Mouse (Mus musculus) right cerebral cortex, postnatal 4 days (tissue): ENCODE measurements around the gene Gcgr.
"Not testable (repeated sequence)": the region's sequence is repeated elsewhere in the genome, so short reads cannot be mapped to it uniquely, and the experiment has no call there.

Experiments used
- DNase-seq: peaks from one replicate; pipeline ENCODE4 v3.0.0-alpha.2; 2022

Gcgr gene

DNA sequence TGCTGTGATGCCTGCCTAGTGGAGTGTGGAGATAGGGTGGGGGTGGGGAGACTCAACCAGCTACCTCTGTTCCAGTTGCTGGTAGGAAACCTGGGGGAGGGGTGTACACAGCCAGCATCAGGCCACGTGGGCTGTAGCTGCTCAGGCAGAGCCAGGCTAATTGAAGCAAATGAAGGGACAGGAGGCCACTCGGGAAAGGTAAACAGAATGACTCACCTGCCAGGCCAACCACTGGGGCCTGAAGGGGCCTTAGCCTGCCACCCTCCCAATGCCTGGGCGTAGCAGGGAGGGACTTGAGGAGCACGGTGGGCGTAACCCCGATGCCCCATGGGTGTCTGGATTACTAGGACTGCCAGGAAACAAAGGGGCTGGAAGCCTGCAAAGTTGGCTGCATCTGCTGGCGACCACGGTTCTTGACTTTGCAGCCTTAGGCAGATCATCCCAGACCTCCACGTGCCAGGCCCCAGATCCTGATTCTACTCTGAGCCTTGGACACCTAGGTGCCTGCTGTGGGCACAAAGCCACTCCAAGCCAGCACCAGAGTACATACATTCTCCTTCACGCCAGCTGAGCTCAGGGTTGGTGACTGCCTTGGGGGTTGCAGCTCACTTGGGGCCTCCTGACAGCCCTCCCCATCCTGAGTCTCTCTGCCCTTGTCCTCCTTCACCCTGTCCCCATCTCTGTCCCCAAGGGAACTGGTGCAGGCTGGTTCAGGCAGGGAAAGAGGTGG is 9.0 kb downstream of the Gcgr start:
- no peak for DNase-seq

DNA sequence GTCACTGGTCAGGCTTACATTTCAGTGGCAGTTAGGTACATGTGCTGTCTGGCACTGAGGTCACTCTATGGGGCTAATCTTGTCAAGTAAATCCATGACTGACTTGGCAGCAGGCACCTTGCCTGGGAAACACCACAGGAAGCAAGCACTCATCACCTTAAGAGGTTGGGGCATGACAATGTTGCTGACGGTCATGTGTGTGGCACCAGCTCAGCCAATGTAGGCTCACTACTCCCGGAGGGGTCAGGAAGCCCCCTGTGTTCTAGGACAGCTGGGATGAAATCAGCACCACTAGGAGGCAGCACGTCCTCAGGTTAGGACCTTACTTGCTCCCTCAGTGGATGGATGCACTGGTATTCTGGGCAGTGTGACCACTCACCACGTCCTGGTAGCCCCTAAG is 11.4 kb downstream of the Gcgr start:
- no peak for DNase-seq

DNA sequence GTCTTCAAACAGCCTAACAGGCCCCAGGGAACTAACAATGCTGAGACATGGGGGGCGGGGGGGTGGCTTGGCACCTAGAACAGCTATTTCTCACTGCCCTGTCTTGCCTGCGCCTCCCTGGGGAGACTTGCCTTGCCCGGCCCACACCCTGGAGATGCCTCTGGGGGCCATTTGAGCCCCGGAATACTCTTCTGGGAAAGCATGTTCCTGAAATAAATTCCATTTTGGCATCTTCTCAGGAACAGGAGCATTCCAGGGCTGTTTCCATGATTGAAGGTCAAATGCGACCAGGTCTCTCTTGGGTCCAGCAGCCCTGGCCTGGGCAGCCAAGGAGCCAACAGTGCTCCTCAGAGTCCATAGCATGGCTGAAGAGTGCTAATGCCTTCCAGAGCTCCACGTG is 11.9 kb downstream of the Gcgr start:
- DNase-seq = no peak

DNA sequence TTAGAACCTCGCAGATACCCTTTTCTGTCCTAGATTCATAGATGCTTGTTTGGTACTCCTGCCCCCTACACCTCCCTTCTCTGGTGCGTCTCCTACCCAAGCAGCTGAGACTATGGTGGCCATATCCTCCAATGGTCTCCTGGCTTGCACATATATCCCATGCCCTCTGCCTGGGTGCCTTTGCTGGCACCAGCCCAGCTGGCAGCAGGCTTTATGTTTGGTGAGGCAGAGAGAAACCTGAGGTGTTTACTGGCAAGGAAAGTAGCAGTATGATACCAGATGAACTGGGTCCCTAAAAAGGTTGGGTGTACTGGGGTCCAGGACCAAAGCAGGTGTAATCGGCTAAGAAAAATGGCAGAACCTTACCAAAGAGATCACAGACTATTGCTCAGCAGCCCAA is 15.5 kb downstream of the Gcgr start:
- no peak for DNase-seq

DNA sequence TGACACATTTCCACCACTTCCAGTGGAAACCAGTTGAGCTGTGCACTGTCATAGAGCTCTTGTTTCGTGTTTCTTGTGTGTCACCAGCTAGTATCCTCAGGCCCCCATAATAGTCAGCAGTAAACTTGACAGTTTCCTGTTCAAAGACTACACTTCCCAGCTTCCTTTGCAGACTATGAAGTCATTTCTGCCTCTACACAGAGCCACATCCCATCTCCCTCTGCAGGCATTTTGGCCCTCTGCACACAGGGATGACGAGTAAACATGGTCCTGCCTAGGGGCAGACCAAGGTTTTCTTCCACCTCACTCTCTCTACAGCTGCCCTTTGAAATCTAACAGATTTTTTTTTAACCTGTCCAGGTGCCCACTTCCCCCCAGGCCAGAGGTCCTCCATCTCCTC is 17.0 kb downstream of the Gcgr start:
- no peak for DNase-seq

DNA sequence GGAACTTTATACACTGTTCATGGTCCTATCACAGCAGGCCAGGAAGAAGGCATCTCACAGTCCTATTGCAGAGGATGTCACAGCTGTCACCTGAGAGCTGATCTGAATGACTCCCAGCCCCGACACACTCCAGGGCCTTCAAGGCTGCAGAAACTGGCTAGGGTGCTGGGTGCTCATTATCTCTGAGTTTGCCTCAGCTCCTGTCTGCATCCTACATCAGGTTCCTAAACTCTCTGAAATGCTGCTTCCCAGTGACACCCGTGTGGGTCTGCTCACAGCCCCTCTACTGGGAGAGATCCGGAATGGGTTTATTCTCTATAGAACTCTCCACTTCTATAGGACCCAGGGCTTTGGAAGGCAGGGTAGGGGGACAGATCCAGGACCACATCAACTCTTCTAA is 17.7 kb downstream of the Gcgr start:
- DNase-seq = no peak

DNA sequence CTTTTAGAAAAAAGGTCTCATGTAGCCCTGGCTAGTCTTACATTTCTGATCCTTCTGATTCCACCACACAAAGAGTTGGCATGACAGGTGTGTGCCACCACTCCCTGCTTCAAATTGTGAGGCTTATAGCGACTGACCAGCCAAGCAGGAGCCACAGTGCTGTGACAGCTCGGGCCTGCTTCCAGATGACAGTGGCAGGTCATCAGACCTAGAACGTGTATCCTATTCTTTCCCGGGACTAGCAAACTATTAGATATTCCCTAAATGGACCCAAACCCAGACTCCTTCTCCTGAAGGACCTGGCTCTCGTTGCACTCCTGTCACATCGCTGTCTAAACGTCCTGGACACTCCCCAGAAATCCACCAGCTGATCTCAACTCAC is 18.3 kb downstream of the Gcgr start:
- DNase-seq = no peak

DNA sequence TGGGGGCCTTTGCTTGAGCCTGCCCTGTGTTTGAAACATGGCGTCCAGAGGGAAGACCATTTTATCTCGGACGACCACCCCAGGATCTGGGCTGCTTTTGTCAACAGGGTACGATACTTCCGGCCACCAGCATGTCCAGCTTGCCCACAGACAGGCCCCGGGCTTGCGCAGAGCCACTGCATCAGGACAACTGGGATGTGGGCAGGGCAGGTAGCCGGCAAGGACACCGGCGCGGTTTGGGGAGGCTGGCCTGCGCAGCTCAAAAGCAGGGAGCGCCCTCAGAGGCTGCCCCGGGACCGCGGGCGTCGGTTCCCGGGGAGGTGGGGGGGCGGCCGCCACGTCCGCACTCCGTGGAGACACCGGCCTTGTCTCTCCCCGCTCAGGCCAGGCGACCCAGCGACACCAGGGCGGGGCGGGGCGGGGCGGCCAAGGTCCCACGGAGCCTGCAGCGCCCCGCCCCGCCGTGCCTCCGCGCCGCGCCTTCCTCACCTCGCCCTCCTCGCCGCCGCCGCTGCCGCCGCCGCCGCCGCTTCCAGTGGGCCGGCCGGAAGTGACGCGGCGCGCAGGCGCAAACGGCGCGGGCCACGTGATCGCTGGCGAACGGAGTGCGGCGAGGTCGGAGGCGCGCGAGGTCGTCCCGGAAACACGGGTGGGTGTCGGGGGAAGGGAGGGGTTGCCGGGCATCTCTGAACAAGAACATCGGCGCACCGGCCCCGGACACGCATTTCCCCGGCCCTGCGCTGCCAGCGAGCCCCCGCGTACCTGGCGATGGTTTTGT is 18.9 kb downstream of the Gcgr start, which contains the start of gene Mcrip1:
Gene Mcrip1, minus strand, starts transcription at position 560 of the 778 bp plus-strand sequence.
- DNase-seq = peak; percentile 93

DNA sequence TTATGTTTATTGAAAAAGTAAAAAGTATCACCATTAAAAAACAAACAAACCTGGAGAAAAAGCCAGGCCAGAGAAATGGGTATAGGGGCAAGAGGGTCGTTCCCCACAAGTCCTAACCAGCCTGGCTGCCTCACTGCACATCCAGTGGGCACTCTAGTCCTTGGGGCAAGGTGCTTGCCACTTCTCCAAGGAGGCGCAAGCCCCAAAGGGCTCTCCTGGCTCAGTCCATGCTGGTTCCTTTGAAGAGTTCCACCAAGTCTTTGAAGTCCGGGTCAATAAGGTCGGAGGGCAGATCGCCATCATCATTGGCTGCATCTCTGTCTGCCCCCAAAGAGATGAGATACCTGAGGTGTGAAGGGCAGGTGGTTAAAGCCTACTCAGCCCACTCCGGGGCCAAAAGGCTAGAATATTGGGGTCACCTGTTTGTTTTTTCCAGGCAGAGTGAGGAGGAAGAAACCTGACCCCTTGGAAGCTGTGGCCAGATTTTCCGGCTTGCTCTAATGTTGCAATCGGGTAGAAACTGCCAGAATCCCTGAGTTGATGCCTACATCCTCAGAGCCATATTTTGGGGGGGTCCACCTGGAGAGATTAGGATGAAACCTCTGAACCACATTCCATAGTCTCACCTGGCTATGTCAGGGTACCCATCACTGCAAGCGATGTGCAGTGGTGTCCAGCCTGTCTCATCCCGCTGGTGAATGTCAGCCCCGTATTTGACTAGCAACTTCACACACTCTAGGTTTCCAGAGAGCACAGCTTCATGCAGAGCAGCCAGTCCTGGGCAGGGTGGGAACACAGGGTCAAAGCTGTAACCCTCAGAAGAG is 19.7 kb downstream of the Gcgr start:
- DNase-seq = no peak

DNA sequence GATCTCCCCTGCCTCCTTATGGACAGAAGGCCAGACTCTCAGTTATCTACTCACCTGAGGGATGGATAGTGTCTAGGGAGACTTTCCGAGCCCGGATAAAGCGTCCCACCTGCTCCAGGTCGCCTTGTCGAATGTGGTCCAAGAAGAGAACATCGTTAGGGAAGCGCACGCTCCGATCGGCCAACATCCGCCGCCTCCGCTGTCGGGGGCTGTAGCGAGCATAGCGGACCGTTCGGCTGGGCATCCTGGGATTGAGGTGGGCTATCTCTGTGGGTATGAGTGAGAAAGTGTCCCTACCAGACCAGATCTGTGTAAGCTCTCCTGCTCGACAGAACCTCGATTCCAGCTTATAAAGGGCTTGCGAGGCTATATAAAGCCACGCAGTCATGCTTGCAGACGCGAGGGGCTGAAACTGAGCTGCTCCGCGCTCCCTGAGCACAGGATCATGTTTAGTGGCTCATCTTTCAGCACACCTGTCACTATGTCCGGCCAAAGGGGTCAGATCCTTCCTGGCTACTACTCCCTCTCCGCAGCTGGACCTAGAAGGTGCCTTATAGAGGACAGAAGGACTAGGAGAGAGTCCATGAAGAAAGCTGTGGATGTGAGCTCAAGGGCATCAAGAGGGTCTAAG is 20.4 kb downstream of the Gcgr start, which contains the start of gene Ppp1r27:
Gene Ppp1r27, minus strand, starts transcription at position 323 of the 631 bp plus-strand sequence.
- DNase-seq = no peak

DNA sequence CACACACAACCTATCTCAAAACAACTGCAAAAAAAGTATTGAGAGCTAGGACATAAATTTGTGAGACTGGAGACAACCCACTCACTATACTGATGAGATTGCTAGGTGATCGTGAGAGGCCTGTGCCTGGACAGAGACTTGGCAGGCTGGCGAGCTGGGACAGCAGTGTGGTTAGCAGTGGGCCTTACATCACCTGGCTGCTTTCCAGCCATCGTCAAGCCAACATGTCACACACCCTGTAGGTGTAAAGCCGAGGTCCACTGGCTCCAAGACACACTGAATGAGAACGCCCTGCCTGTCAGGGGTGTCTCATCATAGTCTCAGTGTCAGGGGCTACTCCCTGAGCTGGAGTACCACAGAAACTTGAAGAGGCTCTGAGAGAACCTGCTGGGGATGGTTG is 22.2 kb downstream of the Gcgr start:
- no peak for DNase-seq

DNA sequence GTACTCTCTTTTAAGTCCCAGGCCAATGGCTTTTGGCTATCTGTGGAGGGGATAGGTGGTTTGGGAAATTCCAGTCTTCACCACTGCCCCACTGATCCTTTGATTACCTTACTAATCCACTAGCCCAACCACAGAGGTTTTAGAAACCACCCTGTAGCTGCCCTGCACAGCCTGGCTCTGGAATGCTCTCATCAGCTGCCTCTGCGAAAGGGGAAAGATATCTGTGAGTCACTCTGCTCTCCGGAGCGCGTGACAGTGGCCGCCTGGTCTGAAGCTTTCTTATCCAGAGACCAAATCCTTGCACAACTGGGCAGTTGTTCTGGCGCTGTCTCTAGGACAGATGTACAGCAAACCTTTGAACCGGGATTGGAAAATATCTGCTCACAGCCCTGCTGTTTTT is 24.3 kb downstream of the Gcgr start:
- no peak for DNase-seq

DNA sequence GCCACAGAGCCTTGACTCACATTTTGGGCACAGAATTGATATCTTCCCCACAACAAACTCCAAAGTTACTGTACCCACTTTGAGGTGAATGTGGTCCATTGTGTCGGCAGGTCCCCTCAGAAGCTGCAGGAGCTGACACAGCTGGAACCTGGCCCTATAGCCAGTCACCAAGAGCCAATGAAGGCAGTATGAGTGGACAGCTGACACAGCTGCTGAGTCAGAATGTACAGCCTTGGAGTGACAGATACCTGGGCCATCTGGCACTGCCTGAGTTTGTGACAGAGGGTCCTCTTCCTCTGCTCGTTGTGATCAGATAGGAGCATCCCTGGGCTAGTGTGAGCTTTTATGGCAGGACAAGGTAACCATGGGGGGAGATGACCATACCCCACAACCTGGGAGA is 24.8 kb downstream of the Gcgr start:
- DNase-seq = no peak

DNA sequence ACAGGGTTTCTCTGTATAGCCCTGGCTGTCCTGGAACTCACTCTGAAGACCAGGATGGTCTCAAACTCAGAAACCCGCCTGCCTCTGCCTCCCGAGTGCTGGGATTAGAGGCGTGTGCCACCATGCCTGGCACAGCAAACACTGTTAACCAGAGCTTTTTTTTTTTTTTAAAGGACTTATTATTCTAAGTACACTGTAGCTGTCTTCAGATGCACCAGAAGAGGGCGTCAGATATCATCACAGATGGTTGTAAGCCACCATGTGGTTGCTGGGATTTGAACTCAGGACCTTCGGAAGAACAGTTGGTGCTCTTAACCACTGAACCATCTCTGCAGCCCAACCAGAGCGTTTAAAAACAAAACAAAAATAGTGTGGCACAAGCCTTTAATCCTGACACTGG is 28.3 kb downstream of the Gcgr start:
- DNase-seq = not testable (repeated sequence)

DNA sequence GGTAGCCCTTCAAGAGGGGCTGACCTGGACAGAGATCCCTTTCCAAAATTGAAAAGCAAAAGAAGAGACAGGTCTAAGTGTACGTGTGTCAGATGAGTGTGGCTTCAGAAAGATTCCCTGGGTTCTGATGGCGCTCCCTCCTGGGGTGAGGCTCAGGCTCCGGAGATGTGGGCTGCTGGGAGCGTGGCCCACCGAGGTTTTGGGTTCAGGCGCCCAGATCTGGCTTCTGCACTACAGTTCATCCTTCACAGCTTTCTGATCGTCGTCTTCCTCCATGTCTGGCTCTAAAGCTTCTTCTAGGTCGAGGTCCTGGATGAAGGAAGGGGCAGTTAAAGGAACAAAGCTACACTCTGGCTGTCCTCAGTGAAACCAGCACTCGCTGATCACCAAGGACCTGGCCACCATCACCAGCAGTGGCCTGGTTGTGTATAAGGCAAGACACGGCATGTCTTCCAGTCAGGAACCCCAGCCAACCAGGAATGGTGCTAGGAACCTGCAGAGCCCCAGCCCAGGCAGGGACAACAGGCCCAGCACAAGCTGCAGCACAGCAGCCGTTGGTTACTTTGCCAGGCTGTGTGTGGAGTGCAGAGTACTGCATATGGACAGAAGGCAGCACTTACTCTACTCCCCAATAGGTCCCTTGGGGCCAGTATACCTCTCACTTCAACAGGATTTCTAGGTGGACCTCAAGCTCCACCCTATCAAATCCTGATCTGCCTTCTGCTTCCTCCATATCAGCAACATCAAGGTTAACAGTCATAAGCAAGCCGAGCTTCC is 30.6 kb downstream of the Gcgr start:
- no peak for DNase-seq

DNA sequence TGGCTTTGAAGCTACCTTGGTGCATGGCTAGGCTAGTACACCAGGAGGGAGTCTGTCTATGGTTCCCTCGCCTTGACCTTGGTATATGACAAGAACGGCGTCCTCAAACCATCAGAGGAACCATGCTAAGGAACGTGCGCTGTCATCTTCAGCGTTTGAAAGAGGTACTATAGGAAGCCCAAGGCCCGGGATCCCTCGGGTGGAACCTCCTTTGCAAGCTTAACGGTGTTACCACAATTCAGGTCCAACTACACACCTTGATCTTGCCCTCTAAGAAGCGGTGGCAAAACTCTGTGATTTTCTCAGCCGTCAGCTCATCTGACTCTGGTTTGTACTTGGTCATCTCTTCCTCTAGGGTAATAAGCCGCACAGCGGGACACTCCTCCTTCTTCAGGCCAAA is 32.5 kb downstream of the Gcgr start:
- no peak for DNase-seq

DNA sequence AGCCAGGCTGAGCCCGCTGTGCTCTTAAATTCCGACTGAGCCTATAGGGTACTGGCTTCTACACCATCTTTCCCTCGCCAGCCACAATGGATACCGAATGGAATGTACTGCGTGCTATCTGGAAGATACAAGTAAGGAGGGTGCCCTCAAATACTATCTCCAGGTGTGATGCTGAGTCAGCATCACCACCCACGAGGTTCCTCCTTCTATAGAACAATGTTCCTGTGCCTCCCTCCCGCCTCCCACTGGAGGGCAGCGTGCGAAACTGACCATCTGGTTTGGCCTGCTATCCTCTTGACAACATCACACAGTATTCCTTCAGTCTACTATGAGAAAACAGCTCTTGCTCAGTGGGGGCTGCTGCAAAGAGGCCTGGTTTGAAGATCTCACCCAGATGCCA is 34.6 kb downstream of the Gcgr start:
- no peak for DNase-seq

DNA sequence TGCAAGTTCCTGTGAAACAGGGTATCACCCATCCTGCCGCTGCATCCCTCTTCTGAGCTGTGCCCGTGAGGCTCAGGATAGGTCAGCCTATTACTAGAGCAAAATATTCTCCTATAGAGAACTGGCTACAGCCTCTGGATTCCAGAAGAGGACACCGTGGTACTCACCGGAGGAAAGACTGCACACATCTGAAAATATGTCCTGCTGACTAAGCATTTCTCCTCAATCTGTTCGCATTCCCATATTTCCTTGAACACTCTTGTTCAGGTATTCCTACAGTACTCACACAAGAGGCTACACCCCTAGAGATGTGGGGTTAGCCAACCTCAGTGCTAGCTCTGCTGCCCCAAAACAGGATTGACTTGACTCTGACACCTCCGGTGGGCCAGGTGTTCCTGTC is 37.8 kb downstream of the Gcgr start:
- no peak for DNase-seq

DNA sequence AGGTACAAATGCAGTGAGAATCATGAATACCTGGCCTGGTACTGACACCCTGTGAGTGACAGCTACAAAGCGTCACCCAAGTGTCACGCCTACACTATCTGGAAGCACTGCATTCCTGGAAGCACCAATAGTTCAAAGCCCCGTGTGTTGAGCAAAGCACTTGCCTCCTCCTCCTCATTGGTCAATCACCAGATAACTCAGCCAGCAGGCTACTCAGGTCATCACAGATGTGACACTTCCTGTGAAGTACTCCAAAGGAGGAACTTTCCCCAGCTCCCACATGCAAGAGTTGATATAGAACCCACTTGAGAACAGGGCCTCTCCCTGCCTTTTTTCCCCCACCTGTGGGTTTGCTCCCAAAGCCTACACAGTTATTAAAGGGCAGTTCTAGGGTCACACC is 40.6 kb downstream of the Gcgr start:
- DNase-seq = no peak

DNA sequence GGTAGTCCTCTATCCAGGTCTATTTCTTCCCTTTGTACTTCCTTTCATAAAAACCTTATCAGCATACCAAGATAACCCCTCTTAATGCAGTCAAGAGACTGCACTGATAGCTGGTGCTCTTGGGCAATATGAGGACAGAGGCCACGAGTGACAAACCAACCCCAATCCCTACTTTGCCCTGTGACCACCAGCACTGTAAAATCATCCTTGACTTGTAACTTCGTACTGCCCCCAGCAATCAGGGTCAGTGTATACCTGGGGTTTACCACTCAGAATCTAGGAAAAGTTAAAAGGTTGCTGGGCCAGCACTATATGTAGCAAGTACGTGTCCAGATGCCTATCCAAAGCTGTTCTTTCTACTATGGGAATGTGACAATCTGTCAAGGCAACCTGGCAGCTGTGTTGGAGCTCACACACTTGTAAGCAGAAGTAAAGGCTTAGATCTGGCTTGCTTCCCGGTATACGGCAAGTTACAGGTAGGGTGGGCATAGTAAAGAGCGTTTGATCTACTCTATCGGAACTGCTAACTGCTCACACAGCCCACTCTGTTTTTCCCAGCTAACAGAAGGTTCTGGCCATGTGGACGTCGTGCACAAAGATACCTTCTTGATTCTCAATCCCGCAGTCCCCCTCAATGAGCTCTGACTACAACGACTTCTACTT is 41.4 kb downstream of the Gcgr start:
- no peak for DNase-seq

DNA sequence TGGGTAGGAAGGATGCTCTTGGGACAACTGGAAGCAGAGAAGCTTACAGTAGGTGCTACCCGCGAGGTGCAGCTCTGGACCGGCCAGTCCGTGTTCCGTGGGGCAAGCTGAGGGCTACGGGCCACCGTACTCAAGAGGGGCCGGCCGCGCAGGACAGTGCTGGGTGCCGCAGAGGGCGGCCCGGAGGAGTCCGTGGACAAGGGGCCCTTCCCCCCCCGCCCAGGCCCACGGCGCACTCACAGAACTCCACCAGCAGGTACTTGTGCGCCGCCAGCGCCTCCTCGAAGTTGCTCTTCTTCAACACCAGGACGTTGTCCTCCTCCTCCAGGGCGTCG is 41.9 kb downstream of the Gcgr start:
- no peak for DNase-seq
